Mouse (Mus musculus): ENCODE data around the gene Xrcc1.

DNA sequence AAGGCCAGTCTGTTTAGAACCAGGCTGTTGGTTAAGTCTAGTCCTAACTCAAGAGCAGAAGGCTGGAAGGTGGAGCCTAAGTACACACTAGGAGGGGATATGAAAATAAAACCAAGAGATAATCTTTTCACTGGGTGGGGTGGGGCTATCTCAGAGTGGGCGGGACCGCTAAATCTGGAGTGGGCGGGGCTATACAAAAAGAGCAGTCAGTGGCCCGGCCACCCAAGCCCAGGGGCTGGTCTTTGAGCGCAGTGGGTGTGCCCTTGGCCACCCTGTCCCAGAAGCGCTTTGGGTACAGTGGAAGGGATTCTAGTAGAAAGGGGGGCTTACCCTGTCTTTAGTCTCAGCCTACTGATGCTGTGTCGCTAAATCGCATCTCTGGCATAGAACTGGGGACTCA is 40.7 kb downstream of the Xrcc1 start:
- TF ChIP-seq CTCF (IDR thresholded peaks at IDR 0.05; ENCODE audit: borderline replicate concordance, extremely low read depth, insufficient read depth, insufficient read length) (no peak), POLR2A (IDR thresholded peaks at IDR 0.05; ENCODE audit: borderline replicate concordance, extremely low read depth, insufficient read depth, insufficient read length, poor library complexity, severe bottlenecking) (no peak)

All from brain, embryonic 14.5 days (tissue).